Mouse (Mus musculus) spleen, adult 2 months (tissue): ENCODE measurements around the gene Aox3.

Source experiments
- CTCF ChIP-seq: fragments of 200-500 bp; IDR thresholded peaks from 2 replicates; pipeline ENCODE4 v1.5.1; 2011; ENCODE audit warnings: mild to moderate bottlenecking, inconsistent platforms; ENCODE audit not compliant: insufficient read depth, insufficient read length, insufficient replicate concordance; ENCODE audit errors: extremely low read depth
- POLR2A ChIP-seq: fragments of 200-500 bp; IDR thresholded peaks from 2 replicates; pipeline ENCODE4 v1.6.1; 2011; ENCODE audit warnings: low read depth, low read length, inconsistent platforms

DNA sequence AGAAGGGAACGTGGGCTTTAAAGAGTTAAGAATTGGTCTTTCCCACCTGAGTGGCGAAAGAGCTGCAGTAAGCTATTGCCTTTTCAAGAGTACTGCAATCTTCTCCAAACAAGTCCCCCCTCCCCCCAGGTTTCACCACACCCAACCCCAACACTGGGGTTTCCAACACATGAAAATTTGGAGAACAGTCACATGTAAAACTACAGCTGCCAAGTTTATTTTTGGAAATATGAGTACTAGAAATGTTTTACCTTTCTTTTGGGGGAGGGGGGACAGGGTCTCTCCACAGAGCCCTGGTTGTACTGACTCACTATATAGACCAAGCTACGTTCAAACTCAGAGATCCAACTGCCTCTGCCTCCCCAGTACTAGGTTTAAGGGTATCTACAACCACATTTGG lies 82.1 kb downstream of the Aox3 start:
- TF ChIP-seq CTCF, result no peak
- TF ChIP-seq POLR2A, result no peak
